Mouse (Mus musculus) heart, postnatal 10 days (tissue): Measurements from ENCODE around the gene Nav2. TPM values are rescaled to one million over a fixed set of nuclear protein-coding genes. Genes with fewer than 3 reads are reported as not detected.

Source experiments
- DNase-seq, 2 experiments: peaks; one replicate each; pipeline ENCODE4 v3.0.0; 2021
- intact Hi-C: fragments of 180-260 bp; cut with DNase I; formaldehyde crosslinking; loops from one replicate; pipeline ENCODE4 v1.15.1; 2025
- total RNA-seq, 2 experiments: library from RNA; stranded (reverse); gene quantifications; 2 replicates each; pipeline ENCODE4 v1.2.3; 2021

The Nav2 gene
- total RNA-seq, 2 experiments from 2014 or later = 79.7 to 82.1 TPM

DNA sequence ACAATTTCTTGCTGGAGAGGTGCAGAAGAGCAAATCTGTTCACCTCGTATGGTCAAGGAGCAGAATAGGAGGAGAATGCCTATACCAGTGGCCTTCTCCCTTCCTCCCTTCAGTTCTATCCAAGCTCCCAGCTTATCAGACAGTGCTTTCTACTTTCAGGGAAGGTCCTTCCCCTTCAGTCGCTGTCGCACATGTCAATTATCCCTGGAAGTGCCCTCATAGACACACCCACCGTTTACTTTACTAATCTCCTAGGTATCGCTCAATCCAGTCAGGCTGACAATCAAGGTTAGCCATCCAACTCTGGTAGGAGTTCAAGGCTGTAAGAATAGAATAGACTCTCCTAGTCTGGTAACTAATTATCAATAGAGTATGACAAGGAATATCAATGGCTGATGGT lies 277.5 kb downstream of the Nav2 start:
- DNase-seq = no peak
- intact Hi-C loops = no loop called here

DNA sequence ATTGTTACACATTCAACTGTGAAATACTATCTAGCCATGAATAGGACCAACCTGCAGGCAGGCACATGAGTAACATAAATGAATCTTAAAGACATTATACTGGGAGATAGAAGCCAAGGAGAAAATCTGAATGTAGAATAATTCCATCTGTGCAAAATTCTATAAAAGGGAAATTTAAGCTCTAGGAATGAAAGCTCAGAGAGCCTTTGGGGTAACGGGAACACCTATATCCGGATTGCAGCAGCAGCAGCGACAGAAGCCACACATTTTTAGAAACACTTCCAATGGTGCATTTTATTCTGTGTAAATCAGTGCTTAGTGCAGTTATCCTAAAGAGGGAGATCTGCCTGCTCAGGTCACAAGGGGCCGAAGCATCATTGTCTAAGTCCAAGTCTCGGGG lies 280.8 kb downstream of the Nav2 start:
- DNase-seq = no peak
- intact Hi-C loops = no loop called here

DNA sequence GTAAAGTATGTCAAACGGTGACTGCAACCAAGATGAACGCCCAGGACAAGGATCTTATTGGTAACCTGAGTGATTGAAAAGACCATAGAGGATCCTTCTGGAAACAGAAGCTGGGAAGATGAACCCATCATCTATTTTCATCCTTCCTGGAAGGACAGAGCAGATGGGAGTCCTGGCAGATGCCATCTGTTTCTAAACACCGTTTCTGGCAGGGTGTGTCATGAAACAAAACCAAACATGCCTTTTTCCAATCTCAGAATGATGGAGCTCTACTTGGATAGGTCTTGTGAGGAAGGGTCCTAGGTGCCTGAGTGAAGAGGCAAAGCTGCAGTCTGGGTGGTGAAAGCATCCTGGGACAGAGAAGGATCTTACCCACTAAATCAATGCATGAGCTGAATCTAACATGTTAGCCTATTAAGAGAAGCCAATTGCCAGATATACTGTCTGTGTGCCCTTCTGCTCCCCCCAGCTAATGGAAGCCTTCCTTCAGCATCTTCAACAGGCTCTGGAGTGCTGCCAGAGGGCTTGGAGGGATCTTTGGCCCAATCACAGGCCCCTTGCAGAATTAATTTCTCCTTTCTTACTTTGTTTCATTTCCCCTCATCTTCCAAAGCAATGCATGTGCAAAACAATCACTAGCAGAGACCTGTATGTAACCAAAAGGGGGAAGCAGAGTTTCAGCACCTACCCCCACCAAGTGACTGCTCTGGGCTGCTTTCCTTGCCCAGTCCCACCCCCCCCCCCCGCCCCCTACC lies 281.9 kb downstream of the Nav2 start:
- no peak for DNase-seq
- intact Hi-C loops = loop anchor here (5.0 kb wide), 1 partner anchor 43 kb away; no protein-coding TSS in a partner anchor

DNA sequence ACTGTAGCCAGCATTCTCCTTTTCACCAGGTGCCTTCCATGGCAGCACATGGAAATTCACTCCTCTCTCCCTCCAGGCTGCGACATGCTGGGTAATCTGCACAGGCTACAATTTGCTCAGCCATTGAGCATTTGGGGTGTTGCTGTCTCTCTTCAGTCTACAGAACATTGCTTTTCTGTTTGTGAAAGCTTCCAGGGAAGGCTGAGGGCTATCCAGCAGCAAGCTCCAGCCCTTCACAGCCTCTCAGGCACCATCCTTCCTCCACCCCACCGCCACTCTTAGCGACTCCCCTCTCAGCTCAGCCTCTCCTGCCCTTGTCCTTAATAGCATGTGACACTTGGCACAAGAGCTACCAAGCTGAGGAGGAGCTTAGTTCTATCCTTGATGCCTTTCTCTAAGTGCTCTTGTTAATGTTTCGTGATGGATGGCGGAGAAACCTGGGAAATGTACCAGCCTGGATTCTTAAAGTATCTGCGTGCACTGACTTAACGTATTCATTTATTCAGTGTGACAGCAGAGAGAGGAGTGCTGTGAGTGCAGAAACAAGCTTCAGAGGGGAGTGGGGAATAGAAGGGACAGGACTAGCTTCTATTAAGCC lies 282.7 kb downstream of the Nav2 start:
- DNase-seq = no peak
- intact Hi-C loops = loop anchor here (5.0 kb wide), 1 partner anchor 44 kb away; no protein-coding TSS in a partner anchor

DNA sequence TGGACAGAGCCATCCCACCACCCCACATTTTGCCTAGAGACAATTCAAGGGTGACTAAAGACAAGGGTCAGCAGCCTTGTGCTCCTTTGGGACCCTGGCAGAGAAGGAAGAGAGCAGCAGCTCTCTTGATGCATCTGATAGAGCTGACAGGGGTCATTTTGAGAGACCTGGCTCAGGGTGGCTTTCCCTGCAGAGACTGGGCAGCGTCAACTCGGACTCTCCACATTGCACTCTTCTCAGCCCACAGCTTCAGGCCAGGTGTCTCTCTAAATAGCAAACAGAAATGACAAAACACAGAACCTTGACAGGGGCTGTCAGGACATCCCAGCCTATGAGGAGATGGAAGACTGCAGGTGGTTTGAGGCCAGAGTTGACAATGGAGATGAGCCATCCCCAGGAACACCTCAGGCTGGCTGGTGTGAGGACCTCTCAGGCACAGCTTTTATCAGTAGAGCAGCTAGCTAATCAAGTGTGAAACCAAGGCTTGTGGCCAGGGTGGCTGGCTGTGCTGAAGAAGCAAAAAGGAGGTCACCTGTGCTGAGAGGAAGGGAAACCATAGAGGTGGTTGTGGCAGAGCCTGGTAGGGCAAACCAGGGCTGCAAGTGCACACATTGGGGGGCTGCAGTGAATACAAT lies 283.7 kb downstream of the Nav2 start:
- DNase-seq = peak in 1 of 2 experiments; percentile 38
- intact Hi-C loops = loop anchor here (5.0 kb wide), 1 partner anchor 45 kb away; no protein-coding TSS in a partner anchor

DNA sequence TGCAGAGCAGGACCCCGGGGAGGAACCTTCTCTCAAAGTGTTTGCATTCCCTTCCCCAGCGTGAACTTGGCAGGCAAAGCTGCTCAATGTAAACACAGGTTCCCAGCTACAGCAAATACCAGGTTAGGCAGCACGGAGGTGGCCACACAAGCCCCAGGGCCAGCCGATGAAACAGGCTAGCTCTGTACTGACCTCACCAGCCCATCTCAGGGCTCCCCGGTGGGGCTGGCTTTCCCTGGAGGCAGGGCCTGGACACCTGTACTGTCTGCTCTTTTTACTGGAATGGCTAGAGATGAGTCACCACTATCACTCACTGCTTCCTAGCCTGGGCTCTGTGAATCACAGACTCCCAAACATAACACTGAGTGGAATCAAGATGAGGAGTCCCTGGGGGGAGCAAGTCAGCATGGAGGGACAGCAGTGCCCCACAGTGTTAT lies 287.2 kb downstream of the Nav2 start:
- DNase-seq = no peak
- intact Hi-C loops = no loop called here

DNA sequence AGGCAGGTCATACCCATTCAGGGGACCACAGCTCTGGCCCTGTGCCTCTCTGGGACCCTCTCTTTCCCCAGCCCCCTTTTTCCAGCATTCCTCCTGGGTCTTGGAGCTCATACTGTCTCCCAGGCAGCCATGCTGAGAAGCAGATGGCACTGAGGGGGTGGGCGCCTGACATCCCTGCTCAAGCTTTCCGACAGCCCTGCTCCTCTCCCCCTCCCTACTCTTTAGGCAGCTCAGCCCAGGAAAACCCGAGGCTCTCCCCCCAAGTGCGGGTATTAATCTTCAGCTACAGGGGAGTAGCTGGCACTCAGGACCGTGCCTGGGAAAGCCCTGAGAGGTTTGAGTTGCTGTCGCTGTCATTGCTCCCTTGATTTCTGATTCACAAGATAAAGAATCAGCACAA lies 290.9 kb downstream of the Nav2 start:
- no peak for DNase-seq
- intact Hi-C loops = no loop called here

DNA sequence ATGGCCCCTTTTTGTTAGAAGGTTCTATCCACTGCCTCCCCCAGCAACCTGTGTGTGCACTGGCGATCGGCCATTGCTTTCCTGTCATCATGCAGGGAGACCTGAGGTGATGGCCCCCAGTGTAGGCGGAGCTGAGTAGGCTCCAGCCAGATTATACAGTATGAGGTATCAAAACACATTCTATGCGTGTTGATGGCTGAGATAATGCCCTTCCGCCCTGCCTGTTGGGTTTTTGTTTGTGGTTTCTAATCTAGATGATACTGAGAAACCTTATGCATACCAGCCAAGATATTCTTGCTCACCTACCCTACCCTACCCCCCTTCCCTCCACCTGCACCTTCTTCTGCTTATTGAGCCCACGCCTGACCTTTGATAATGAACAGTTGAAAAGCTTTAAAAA lies 291.8 kb downstream of the Nav2 start:
- intact Hi-C loops = no loop called here
- no peak for DNase-seq

DNA sequence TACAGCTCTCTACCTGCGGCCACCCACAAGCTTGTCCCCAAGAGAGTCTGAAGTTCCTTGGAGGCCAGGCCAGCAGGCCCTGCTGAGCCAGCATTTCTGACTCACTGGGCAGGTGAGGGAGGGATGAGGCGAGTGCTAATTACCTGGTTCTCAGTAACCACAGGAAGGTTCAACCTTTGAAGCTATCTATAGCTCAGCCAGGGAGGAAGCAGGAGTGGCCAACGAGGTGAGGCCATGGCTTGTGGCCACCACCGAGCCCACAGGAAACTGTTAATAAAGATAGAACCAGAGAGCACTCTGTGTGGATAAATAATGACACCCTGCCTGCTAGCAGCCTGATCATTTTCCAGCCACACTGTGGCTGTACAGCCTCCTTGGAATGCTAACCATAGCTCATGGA lies 294.5 kb downstream of the Nav2 start:
- DNase-seq = no peak
- intact Hi-C loops = no loop called here

DNA sequence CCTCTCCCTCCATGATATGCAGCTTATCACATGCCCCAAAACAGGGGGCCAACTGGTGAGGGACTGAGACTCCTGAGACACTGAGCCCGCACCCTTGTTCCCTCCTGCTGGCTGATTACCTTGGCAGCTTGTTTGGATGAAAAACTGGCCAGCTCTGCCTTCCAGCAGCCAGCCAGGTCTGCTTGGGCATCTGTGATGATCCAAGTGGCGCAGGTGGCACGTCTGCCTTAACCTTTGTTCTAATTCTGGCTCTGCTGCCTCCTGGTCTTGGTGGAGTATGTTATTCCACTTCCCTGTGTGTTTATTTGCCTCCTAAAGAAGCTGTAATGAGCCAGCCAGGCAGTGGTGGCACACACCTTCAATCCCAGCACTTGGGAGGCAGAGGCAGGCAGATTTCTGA lies 296.3 kb downstream of the Nav2 start:
- intact Hi-C loops = no loop called here
- DNase-seq = peak; percentile 65 to 69

DNA sequence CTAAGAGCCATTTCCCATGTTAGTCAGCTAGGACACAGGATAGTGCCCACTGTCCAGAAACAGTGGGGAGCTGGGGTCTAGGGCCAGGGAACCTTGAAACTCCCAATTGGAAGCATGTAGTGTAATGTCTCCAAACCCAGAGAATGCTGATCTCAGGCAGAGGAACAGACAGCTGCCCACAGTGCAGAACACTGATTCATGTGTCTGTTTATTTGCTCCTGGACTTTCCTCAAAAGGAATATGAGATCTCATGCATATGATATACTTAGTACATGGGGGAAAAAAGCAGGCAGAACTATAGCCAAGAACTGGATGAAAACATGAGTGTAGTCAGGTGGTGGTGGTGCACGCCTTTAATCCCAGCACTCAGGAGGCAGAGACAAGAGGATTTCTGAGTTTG lies 297.0 kb downstream of the Nav2 start:
- DNase-seq = no peak
- intact Hi-C loops = no loop called here

DNA sequence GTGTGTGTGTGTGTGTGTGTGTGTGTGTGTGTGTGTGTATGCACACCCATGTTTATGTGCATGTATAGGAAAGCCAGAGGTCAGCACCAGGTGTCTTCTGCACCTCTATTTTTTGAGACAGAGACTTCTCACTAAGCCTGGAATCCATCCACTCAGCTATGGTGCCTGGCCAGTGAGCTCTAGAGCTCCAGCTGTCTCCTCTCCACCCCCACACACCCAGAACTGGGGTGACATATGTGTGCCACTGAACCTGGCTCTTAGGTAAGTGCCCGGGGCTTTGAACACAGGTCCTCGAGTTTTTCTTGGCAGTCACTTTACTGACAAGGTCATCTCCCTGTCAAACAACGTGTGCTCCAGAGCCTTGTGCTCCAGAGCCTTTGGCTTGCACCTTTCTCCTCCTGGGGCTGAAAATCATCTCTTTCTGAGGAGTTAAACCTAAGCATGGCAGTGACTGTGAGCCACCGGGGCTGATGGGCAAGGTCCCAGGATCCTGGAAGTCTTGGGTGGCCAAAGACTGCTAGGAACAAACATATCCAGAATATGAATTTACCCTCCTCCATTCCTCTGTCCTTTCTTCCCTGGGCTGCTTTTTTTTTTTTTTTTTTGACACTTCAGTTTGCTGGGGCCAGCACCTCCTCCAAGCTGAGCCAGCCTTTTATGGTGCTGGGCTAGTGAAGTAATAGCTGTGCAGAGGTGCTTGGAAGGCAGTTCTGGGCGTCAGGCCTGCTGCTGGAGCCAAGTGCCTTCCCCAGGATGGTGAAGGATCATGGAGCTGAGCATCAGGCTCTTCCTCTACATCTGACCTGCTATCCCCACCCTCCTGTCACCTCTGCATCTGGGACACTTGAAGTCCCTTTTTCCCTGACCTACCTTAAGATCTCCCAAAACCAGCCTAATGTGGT lies 298.5 kb downstream of the Nav2 start:
- peak; percentile 58 to 59 for DNase-seq
- intact Hi-C loops = no loop called here

DNA sequence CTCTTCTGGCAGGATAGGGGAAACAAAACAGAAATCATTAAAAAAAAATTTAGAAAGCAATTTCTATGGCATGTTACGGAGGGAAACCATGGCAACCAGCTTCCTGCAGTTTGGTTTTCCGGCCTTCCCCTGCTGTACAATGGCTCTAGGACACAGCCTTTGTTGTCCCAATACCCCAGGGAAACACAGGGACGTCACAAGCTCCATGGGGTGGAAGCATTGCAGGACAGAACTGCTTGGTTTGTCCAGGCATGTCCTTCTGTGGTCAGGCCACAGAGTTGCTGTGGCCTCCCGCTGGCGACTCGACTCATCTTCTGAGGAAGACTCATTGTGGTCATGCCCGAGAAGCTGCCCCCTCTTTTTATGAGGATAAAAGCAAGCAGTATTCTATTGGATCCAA lies 301.0 kb downstream of the Nav2 start:
- intact Hi-C loops = no loop called here
- peak; percentile 62 to 67 for DNase-seq

DNA sequence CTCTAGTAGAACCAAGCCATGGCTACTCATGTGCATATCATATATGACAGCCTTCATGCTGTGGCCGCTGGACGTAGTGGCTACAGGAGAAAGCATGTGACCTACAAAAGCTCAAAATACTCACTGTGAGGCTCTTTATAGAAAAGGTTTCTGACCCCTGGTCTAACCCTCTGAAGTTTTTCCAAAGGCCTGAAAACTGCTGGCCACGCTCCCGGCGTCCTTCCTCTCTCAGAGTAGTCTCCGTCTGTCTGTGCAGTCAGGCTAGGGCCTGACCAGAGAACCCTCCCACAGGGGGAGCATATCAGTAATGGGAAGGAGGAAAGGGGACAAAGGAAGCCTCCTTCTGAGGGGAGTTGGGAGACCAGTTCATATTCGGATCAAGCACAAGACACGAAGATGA lies 302.2 kb downstream of the Nav2 start:
- DNase-seq = no peak
- intact Hi-C loops = loop anchor here (2.0 kb wide), 1 partner anchor 36 kb away; no protein-coding TSS in a partner anchor

DNA sequence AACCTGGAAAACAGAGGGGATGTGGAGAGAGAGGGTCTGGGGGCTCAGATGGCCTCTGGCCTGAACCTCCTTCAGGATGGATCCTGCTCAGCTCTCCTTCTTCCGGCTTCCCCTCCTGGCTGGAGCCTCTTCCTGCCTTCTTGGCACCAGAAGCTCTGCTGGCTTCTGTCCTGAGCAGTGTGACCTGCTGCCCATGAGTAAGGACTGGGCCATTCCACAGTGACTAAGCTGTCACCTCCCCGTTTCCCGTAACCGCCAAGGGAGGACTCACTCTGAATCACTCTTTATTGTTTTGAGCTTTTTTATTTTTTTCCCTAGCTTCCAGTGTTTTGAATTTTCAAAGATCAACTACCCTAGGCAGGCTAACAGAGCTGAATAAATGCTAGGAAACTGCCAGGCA lies 304.5 kb downstream of the Nav2 start:
- intact Hi-C loops = no loop called here
- DNase-seq = peak; percentile 81 to 83

DNA sequence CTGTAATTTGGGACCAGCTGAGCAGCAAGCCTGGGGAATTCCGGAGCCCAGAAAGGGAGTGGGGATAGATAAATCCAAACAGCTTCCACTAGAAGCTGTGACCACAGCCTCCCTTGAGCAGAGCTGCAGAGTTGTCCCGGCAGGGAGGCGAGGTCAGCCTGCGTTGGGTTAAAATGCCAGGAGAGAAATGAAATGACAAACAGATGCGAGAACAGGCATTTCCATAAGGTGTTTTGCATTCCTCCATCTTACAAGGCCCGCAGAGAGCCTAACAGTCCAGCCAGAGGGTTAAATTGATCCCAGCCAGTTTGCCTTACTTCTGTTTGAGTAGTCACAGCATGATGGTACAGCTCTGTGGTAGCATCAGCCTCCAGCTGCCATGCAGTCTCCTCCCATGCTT lies 309.3 kb downstream of the Nav2 start:
- DNase-seq = no peak
- intact Hi-C loops = no loop called here

DNA sequence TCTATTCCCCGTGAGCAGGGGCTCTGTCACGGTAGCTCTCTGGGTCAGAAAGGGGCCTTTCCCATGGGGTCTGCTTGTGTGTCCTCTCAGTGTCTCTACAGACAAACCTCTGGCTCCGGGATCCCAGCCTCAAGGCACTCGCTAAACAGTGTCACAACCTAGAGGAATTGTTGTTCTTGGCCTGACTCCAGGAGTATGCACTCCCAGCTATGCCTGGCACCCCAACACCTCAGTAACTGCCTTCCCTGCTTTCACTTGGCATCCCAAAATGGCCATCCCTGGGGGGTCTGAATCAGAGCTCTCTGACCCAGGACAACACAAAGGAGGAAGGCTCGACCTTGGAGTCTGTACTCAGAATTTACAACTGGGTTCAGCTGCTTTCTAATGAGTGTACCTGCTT lies 317.2 kb downstream of the Nav2 start:
- DNase-seq = no peak
- intact Hi-C loops = no loop called here

DNA sequence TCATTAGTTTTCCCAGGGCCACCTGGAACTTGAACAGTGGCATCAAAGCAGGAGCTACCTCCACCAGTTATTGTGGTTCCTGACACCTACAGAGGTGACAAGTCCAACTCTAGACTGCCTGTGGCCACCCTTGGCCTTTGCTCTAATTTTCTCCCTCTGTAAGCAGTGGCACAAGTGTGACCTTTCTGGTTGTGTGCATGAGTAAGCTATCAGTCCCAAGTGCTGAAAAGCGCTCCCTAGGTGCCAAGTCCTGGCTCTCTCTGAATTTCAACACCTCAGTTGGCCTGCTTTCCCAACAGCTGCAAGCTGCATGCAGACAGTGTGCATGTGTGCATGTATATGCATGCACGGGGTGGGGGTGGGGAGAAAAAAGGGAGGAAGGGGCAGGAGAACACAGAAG lies 324.5 kb downstream of the Nav2 start:
- intact Hi-C loops = no loop called here
- DNase-seq = peak; percentile 68

DNA sequence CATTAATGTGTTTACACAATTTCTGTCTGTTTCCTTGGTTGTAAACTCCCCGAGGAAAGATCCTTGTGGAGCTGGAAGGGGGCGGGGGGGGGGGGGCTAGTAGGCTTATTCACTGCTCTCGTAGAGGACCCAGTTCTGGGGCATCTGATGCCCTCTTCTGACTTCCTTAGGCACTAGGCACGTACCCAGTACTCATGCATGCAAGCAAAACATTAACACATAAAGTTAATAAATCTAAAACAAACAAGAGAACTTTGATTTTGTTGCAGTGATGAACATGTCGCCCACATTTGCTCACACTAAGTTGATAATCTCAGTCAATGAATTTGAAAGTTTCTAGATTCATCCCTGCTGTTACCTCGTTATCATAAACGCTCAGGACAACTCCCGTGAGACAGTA lies 325.8 kb downstream of the Nav2 start:
- intact Hi-C loops = no loop called here
- no peak for DNase-seq

DNA sequence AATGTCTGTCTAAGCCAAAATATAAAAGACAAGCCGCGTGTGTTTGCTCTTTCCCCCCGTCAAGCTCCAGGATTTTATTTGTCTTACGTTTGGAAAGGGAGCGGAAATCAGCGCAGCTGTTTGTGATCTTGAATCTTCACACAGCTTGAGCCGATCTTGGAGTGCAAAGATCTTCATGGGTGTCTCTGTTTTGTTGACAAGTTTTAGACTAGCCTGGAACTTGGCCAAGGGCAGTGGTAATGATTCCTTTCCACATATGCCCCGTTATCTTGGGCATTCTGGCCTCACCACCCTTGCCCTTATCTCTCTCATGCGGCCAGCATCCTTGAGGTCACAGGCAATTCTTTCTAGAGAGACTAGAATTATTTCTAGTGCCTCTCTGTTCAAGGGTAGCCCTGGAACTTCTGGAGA lies 326.8 kb downstream of the Nav2 start:
- DNase-seq = no peak
- intact Hi-C loops = no loop called here

DNA sequence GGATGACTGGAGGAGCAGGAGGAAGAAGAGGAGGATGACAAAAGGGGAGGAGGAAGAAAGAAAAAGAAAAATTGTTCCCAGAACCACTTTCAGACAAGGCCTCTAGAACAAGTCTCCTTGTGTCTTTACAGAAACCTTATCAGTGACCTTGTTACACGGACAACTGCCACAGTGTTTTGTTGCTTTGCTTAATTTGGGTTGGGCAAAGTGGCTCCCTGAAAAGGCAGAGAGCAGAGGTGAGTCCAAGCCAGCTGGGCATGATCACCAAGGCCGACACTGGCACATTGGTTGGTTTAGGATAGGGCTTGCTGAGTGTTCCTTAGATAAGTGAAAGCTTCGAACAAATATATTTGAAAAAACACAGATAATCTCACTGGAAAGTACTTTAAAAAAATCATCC lies 327.3 kb downstream of the Nav2 start:
- no peak for DNase-seq
- intact Hi-C loops = no loop called here
